Mouse (Mus musculus): Measurements from ENCODE around the gene Snx9.
A peak's percentile ranks its signal among the peaks of the same experiment; 100 is the strongest.

The Snx9 gene

DNA sequence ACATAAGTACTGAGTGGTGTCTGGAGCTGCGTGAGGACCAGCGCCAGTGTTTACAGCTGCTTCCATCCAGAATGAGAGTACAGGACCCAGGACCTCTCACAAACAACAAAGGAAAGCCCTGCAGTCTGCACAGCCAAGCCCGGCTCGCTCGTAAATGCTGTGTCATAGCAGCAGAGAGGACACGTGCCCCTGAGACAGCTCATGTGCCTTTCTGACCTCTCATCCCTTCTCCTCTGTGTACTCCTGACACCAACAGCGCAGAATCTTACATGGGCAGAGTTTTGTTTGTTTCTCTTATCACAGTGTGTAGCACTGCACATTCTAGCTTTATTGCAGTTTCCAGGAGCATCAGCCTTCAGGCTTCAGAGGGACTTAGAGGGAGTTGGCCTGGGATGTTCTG lies 85.6 kb downstream of the Snx9 start:
- DNase-seq (ENCODE audit: low read depth, low spot score) = no peak

DNA sequence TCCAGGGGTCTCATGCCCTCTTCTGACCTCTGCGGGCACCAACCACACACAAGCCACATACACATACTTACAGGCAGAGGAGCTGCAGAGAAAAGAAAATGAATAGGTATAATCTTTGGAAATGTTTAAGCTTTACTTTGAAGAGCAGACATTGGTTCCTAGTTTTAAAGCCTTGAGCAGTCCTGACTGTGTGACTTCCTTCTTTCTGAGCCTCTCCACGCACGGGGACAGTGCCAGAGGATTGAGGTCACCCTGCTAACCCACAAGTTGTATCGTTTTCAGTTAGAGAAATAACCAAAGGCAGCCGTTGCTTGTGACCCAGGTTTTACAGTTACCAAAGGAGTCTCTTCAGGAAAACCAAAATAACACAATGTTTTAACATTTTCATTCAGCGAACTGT lies 87.9 kb downstream of the Snx9 start:
- DNase-seq (ENCODE audit: low read depth, low spot score) = no peak

DNA sequence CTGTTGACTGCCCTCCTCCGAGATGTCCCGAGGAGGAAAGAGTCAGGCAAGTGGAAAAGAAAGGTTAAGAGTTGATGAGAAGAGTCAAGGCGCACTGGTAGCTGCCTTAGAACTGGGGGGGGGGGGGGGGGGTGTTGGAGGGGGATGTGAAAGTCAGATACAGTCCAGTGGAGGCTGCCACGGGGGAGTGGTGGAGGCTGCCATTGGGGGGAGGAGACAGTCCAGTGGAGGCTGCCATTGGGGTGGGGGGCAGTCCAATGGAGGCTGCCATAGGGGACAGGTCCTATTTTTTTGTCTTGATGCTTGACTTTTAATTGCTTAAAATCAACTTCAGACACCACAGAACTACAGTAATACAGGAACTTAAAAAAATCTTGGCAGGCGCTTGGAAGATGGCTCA lies 91.0 kb downstream of the Snx9 start:
- DNase-seq (ENCODE audit: low read depth, low spot score) = no peak

DNA sequence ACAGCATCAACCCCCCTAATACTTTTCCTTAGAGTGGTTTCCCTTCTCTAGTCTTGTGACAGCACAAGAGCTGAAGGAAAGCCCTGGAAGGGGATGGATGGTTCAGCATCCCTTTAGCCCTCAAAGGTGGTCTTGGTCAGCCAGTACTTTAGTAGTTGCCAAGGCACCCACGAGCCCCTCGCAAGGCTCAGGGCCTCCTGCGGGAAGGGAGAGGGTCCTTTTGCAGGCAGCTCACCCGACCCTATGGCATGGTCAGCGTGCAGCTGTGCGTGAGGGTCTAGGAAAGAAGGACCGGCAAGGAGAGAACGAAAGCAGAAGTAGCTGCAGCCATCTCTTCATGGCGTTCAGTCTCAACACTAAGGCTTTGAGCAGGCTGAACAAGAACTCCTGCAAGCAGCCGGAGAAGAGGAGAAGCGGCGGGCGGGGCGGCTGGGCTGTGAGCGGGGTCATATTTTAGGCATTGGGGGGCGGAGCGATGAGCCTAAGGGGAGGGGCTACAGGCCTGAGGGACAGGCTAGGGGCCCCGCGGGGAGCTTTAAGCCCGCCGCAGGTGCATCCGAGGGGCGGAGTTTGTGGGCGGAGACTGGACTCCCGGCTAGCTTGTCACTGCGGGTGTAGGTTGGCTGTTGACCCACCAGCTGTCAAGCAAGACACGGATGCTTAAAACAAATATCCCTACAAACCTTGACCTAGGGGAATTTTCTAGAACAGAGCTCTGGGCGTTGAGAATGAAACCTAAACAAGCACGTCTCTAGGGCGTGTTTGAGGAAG lies 93.6 kb downstream of the Snx9 start:
- peak; percentile 74 for DNase-seq (ENCODE audit: low read depth, low spot score)

DNA sequence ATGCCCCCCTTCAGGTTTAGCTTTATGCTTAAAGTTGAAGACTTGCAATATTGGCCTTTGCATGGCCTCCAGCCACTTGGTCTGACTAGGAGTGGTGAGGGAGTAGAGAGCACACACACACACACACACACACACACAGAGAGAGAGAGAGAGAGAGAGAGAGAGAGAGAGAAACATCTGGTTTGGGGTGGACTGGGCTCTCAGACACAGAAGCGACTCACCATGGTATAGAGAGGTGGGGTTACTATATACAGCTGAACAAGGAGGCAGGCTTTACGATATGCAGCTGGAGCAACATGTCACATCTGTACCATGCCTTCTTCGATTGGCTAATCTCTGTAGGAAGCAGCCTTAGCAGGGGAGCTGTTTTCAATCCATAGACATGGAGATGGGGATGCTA lies 94.6 kb downstream of the Snx9 start:
- no peak for DNase-seq (ENCODE audit: low read depth, low spot score)

DNA sequence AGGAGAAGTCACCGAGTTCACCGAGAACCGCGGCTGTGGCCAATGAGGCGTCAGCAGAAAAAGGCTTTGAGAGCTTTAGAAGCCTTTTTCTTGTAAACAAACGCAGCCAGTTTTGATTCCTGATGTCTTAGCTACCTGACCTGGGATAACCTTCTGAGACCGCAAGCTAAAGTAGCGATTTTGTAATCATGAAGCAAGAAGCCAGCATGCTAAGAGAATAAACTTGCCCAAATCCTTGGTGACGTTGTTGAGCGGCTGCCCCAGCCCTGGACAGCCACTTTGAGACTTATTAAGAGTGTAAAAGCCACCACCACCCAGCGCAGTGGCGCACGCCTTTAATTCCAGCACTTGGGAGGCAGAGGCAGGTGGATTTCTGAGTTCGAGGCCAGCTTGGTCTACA lies 95.1 kb downstream of the Snx9 start:
- no peak for DNase-seq (ENCODE audit: low read depth, low spot score)

DNA sequence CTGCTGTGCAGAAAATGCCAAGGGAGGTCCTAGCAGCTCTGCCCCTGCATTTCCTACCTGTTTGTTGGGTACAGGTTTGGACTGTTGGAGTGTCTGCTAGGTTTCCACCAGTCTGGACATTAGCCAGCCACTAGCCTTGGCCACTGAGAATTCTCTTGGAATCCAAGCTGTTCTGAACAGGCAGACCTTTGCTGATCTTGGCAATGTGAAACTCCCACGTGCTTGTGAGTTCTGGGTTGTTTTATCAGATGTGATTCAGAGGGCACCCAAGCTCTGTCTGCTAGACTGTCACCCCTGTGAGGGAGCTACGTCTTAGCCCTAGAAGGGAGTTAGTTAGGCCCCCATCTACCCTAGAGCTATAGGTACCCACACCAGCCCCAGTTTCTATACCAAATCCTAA lies 96.3 kb downstream of the Snx9 start:
- no peak for DNase-seq (ENCODE audit: low read depth, low spot score)

DNA sequence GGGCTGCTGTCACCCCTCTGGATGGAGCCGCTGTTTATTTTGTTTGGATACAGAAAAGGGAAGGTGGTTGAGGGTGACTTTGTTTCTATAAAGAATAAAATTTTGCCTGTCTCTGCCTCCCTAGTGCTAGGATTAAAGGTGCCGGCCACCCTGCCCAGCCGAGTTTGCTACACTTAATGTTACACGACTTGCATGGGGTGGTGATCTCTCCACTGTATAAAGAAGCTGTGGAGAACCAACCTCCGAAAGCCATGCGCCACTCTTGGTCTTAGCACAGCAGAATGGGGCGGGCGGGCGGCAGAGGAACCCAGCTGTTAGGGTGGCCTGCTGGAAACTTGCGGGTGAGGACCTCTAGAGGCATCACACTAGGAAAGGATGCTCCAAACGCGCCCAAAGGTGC lies 98.7 kb downstream of the Snx9 start:
- DNase-seq (ENCODE audit: low read depth, low spot score) = no peak

DNA sequence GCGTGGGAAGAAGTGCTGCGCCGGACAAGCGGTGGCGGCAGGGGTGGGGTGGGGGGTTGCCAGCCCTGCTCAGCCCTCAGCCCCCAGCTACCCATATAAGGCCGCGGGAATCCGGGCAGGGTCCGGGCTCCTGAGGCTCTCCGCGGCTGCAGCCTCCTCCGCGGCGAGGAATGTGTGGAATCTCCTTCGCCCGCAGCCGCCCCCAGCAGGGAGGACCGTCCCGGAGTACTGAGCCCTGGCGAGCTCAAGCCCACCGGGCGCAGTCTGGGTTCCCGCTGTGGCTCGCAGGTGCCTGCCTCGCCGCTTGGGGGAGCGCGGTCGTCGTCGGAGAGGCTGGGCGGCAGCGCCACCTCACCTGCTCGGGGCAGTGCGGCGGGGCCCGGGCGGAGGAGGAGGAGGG lies 99.7 kb downstream of the Snx9 start:
- peak; percentile 65 for DNase-seq (ENCODE audit: low read depth, low spot score)

DNA sequence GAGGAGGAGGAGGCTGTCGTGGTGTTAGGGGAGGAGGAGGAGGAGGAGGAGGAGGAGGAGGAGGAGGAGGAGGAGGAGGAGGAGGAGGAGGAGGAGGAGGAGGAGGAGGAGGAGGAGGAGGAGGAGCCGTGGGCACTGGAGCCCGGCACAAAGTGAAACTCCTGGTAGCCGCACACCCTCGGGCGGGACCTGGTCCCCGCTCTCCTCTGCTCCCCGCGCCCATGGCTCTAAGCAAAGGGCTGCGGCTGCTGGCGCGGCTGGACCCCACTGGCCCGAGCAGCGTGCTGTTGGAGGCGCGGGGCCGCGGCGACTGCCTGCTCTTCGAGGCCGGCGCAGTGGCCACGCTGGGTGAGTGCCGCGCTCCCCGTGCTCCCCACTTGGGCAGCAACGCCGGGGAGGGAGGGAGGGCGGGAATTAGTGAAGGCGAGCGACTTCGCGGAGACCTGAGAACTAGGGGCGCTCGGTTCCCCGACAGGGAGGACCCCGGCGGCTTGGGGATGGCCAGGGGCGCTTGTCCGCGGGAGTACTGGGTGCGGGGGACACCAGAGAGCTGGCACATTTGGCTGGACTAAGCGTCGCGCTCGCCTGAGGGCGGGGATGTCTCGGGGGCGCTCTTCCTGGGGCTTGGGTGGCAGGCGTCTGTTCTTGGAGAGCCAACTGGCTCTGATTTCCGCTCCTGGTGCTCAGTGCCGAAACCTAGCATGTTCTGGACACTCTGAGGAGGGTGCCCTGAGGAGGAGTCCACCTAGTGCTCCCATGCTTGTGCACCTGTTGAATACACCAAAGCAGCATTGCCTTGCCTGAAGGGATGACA lies 100.3 kb downstream of the Snx9 start, which contains the start of gene Synj2:
Gene Synj2 (plus strand): TSS at position 51 of the 814 bp plus-strand sequence.
- DNase-seq (ENCODE audit: low read depth, low spot score) = no peak

DNA sequence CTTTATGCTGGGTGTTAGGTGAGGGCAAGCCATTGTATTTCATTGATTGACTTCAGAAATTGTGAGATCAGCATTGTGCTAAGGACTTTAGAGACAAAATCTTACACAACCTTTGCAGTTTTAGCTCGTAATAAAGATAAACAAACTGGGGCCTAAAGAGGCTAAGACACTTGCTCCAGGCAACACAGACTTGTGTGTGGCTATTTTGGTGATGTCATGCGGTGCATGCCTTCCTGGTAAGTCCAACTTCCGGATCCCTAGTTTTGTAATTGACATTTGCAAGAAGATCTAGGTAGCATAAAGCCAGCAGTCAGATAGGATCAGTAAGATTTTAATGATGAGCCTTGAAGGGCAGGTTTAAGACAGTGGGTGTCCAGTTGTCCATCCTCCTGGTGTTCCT lies 101.0 kb downstream of the Snx9 start:
- DNase-seq (ENCODE audit: low read depth, low spot score) = no peak

DNA sequence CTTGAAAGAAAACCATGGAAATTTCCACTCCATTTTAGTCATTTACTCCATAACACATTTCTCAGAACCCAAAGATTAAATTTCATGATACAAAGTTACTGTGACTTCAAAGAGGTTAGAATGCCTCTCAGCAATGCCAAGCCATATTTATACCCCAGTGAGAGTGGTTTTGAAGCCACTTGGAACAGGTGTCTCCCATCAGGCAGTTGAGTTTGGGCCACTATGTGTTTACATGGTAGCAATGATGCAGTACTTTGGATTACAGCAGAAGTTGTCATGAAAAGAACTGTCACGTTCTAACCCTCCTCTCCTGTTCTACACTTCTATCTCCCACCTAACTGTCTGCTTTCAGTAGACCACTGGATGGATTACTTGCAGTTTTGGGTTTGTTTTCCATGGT lies 101.9 kb downstream of the Snx9 start:
- DNase-seq (ENCODE audit: low read depth, low spot score) = no peak

DNA sequence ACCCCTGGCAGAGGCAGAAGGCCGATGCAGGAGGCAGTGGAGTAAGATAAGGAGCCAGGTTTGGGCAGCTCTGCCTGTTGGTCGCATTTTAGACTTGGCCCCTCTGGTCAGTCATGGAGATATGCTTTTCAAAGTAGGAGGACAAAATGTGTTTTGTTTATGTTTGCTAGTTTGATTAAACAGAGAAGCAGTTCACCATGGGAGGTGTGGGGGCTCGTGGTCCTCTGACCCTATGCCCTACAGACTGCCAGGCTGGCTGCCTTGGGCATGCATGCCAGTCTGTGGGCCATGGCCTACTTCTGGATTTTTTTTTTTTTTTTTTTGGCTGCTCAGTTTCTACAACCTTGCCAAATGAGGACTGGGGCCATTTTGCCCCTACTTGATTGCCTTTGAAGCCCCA lies 105.9 kb downstream of the Snx9 start:
- no peak for DNase-seq (ENCODE audit: low read depth, low spot score)

DNA sequence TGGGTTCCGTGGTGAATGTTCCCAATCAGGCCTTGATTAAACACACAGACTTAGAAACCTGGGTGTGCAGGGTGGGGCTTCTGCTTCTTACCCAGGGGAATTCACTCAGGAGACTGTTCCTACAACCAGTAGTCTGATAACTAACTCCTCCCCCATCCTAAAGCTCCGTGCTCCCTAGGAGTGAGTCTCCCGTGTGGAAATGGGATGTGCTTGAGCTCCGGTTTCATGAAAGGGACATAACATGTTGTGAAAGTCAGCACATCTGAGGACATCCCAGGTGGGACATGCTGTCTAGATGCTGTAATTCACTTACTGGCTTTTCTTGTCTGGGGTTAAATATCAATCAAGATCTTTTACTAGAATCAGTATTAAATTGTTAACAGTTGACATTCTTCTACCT lies 111.3 kb downstream of the Snx9 start:
- DNase-seq (ENCODE audit: low read depth, low spot score) = no peak

DNA sequence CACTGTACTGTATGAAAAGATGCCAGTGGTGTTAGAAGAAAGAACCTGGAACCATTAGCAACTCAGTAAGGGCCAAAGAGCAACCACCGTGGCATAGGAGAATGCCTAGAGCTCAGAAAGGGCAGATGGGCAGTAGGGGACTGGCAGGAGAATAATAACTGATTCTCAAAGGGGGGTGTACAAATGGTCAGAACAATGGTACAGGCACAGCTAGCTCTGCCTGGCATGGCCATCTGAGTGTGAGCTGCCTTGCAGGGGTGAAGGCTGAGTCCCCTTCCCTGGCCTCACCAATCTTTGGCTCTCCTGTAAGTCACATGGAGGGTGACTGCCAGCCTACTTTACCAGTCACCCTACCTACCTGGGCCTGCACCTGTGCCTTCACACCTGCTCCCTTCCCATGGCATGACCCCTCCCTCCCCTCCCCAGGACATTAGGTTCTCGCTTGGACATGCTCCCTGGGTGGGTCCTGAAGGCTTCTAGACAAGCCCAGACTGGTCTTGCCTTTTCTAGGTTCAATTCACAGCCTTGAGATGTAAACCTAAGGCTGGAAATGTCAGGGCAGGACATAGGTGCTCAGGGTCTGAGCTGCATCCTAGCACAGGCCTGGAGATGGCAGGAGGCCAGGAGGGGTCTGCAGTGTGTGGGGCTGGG lies 115.3 kb downstream of the Snx9 start:
- DNase-seq (ENCODE audit: low read depth, low spot score) = no peak

DNA sequence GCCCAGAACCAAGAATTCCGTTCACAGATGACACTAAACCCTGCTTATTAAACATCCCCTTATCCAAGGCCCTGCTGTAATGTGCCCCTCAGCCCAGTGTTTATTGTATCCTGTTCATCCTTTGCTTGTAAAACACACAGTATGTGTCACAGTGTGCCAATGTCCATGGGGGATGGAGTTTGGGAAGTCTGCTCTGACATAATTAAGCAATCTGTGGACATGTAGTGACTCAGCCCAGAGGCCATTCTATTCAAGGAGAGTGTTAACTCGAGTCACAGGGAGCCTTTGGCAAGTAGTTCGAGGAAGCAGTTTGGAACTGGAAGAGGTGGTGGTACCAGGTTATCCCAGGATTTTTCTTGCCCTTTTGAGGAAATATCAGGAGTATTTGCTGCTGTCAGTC lies 116.0 kb downstream of the Snx9 start:
- DNase-seq (ENCODE audit: low read depth, low spot score) = no peak

DNA sequence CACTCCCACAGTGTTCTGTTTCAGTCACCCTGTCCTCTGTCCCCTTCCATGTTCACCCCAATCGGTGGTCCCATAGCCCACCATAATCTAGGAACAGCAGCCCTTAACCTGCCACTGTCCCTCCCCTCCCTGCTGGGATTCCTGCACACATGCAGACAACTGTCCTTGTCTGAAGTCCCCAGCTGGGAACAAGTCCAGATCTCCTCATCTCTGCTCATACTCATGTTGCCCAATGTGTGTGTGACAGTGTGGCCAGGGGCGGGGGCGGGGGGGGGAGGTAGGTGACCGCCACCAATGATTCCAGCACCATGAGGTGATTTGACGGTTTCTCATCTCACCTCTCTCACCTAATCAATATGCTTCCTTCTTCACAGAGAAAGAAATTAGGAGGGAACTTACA lies 117.1 kb downstream of the Snx9 start:
- DNase-seq (ENCODE audit: low read depth, low spot score) = no peak

DNA sequence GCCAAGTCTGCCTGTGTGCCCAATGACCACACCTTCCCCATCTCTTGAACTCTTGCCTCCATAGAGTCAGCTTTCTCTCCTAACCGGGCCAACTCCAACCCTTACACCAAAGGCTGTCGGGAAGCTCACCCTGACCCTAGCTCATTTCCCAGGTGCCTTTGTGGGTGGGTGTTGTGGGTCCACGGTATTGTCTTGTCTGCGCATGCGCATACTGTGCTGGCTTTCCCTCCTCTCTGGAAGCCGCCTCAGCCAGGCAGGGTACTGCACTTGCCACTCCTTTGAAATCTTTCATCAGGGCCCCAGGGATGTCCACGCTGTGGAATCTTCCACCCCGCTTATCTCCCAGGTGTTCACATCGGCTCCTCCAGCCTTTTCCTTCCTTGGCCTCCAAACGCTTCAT lies 117.5 kb downstream of the Snx9 start:
- DNase-seq (ENCODE audit: low read depth, low spot score) = no peak

DNA sequence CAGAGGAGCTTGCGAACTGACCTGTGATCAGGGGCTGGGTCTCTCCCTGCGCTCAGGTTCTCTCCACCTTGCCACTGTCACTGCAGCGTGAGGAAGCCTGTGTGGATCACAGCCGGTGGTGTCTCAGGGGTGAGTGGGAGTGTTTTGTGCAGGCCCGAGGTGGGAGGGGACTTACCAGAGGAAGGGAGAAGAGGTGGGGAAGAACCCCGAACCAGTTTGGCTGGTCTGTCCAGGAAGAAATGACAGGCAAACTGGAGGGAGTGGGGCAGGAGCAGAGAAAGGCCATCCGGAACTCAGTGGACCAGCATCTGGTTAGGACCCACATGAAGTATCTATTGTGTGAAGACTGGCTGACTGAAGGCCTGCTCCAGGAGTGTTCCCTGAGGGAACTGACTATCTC lies 118.0 kb downstream of the Snx9 start:
- no peak for DNase-seq (ENCODE audit: low read depth, low spot score)

DNA sequence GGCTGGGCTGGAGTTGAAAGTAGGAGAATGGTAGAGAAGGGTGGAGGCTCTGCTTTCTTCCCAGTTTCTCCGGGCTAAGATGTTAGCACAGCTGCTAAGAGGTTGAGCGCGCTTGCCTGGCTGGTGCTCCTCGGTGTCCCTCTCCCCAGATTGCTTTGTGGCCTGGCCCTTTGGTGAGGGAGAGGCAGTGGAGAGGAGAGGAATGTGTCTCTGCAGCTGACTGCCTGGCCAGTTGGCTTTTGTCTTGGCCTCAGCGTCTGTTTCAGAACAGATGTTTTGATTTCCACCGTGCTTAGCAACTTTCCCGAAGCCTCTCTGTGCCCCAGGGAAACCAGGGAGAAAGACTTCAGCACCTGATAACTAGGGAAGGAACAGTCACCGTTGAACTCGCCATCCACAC lies 118.7 kb downstream of the Snx9 start:
- DNase-seq (ENCODE audit: low read depth, low spot score) = no peak

DNA sequence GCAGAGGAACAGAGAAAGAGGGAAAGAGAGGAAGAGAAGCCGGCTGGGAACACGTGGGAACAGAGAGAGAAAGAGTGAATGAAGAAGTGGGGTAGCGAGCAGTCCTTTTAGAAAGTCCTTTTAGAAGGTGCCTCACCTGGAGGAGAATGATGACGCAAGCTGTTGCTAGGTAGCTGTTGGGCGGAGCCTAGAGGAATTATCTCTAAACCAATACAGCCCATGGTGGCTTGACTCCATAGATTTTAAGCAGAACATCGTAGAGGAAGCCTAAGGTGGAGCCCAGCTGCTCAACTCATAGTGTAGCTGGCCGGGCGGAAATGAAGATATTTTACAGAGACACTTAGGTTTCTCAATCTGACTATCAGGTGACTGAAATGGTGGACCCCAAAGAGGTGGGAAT lies 122.6 kb downstream of the Snx9 start:
- DNase-seq (ENCODE audit: low read depth, low spot score) = no peak

DNA sequence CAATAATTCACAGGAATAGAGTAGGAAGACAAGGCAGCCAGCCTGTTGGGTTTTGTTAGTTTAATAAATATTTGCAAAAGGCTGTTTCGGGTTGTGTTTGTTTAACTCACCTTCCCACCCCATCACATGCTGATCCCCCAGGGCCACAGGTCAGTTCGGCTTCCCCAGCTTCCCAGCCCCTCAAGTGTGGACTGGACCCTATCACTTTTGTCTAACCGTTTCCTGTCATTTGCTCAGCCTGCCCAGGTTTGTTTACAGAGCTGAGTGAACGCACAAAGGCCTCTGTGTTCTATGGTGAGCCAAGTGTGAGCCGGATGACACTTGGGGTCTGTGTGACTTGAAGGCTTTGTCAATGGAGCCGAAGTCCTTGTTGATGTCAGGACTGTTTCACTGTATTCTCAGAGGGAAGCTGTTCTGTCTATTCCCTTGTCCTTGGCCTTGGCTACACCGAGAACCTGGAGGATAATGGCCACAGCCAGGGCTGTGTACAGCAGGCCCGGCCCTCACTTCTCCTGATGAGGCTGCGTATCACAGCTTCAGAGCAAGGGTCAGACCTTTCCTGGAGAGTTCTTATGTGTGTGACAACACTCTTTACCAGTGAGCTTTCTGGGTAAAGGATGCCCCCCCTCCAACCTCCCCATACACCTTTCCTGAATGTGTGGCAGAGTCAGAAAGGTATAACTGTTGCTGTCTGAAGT lies 124.1 kb downstream of the Snx9 start:
- no peak for DNase-seq (ENCODE audit: low read depth, low spot score)
